Mouse (Mus musculus) right cerebral cortex, postnatal 4 days (tissue): Measurements from ENCODE around the gene Spata46.

ENCODE experiments used
- DNase-seq: peaks from one replicate; pipeline ENCODE4 v3.0.0-alpha.2; 2022

The Spata46 gene

GRCm38 (mm10) chr1:170343081-170343480 is 34.5 kb downstream of the Spata46 start:
- DNase-seq: no peak

- DNase-seq: no peak
These were observed 35.3 kb downstream of the Spata46 start for GRCm38 (mm10) chr1:170343906-170344305.

- no peak for DNase-seq
These were observed 37.7 kb downstream of the Spata46 start for GRCm38 (mm10) chr1:170346266-170346665.

- no peak for DNase-seq
These were observed 42.5 kb downstream of the Spata46 start for GRCm38 (mm10) chr1:170351080-170351479.

- DNase-seq: no peak
These were observed 44.7 kb downstream of the Spata46 start for GRCm38 (mm10) chr1:170353335-170353734.

- no peak for DNase-seq
These were observed 51.7 kb downstream of the Spata46 start for GRCm38 (mm10) chr1:170360183-170360915.
